Mouse (Mus musculus): Measurements from ENCODE around the gene Supt4a.

Supt4a gene

DNA sequence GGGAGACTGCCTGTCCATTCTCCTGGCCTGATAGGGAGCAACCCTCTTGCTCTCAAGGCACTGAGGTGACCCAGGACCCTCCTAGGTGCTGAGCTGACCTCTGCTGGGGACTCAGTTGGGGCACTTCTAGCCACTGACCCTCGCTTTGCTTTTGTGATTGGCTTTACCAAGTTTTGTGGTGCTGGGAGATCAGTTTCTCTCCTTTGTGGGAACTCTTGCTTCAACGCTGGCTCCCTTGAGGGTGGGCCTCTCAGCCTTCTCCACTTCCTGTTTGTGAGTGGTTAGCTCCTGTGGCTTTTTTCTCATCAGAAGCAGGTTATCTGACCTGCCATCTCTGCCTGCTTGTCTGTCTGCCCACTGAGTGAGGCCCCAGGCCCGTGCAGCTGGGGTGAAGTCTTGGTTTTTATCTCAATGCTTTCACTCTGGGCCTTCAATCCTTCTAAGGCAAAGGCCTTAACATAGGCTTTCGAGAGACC, 14.2 kb downstream of the Supt4a start:
- DNase-seq (ENCODE audit: low spot score) = no peak

DNA sequence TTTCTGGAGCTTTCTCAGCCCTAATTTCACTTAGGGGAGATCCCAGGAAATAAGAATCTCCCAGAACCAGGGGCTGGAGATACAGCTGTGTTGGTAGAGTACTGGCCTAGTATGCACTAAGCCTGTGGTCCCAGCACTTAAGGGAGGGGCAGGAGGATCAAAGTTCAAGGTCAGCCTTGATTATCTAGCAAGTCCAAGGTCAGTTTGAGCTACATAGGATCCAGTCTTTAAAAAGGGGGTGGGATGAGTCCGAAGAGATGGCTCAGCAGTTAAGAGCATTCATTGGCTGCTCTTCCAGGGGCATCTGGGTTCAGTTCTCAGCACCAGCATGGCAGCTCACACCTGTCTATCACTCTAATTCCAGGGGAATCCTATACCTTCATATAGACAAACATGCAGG, 15.0 kb downstream of the Supt4a start:
- no peak for DNase-seq (ENCODE audit: low spot score)

DNA sequence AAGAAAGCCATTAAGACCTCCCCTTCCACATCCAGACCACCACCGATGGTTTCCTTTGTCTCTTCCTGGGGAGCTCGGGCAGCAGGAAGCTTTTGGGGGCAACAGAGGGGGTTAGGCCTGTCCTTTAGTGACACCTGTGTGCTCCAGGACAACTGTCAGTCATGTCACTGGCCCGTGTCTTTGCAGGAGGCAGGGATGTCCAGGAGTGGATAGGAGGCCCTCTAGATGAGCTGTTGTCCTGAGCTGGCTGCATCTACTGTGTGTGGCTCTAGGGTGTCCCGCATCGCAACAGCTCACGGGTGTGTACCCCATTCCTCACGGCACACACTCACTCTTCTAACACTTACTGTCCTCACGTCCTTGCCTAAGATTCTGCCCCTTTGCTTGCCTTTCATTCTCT, 15.9 kb downstream of the Supt4a start:
- DNase-seq (ENCODE audit: low spot score) = no peak

- no peak for DNase-seq (ENCODE audit: low spot score)
Observed at GRCm38 (mm10) chr11:87753891-87754501, 16.6 kb downstream of the Supt4a start.

GRCm38 (mm10) chr11:87754603-87755002, 17.3 kb downstream of the Supt4a start:
- DNase-seq (ENCODE audit: low spot score) = no peak

GRCm38 (mm10) chr11:87755360-87756017, 18.1 kb downstream of the Supt4a start:
- DNase-seq (ENCODE audit: low spot score) = no peak

- no peak for DNase-seq (ENCODE audit: low spot score)
Observed at GRCm38 (mm10) chr11:87756251-87756820, 19.0 kb downstream of the Supt4a start.

GRCm38 (mm10) chr11:87757001-87757954, 19.9 kb downstream of the Supt4a start:
- DNase-seq (ENCODE audit: low spot score) = no peak

GRCm38 (mm10) chr11:87758161-87758911, 21.0 kb downstream of the Supt4a start:
- no peak for DNase-seq (ENCODE audit: low spot score)

- DNase-seq (ENCODE audit: low spot score) = no peak
Observed at GRCm38 (mm10) chr11:87758957-87759608, 21.7 kb downstream of the Supt4a start.

DNA sequence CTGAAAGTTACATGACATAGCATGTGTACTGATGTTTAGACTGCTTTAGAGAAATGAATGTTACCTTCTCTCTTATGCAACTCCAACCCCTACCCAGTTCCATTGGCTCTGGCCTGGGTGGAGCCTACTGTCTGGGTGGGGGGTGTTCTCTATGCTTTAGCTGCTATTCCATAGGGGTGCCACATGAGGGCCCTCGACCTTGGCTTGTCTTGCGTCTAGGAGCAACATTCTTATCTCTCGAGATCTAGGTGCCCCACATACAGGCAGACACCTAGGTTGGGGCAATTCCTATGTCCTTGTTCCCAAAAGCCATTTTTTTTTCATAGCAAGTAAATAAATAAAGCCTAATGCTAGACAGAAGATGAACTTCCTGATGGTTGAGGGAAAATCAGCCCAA, 22.3 kb downstream of the Supt4a start:
- DNase-seq (ENCODE audit: low spot score) = peak; percentile 53

GRCm38 (mm10) chr11:87760301-87761081, 23.1 kb downstream of the Supt4a start, which contains the start of gene Tspoap1:
Gene Tspoap1, plus strand, starts transcription at chr11:87760541.
- DNase-seq (ENCODE audit: low spot score) = peak; percentile 58

GRCm38 (mm10) chr11:87761181-87761721, 23.9 kb downstream of the Supt4a start:
- DNase-seq (ENCODE audit: low spot score) = no peak

DNA sequence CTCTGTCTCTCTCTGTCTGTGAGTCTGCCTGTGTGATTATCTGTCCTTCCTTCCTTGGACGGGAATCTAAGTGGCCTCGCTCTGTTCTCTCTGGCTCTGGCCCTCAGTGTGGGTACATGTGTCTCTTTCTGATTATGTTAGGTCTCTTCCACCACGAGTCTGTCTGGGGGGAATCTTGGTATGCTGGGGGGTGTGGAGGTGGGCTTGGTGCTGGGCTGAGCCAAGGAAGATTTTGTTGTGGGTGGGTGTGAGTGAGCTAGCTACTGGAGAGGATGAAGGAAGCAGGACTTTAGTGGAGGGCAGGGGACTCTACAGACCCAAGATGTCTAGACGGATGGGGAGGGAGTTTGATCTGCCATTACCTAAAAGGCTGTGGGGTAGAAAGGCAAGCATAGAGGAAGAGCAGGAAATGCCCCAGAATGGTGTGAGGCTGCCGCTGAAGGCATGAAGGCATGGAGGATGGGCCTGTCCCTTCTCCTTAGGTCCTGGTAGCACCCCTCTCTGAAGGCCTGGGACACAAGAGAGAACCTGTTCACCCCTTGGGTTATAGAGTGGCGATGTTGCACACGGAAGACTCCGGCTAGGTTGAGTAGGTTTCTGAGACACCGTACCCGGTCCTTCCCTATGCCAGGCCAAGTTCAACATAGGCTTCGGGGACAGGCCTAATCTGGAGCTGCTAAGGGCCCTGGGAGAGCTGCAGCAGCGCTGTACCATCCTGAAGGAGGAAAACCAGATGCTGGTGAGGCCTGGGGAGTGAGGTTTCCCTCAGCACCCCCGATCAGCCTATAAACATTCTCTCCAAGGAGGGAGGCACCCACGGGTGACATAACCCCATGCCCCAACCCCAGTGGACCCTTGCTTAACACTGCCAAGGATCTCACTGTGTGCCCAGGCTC, 24.7 kb downstream of the Supt4a start:
- no peak for DNase-seq (ENCODE audit: low spot score)

- DNase-seq (ENCODE audit: low spot score) = no peak
Observed at GRCm38 (mm10) chr11:87762702-87763385, 25.5 kb downstream of the Supt4a start.

DNA sequence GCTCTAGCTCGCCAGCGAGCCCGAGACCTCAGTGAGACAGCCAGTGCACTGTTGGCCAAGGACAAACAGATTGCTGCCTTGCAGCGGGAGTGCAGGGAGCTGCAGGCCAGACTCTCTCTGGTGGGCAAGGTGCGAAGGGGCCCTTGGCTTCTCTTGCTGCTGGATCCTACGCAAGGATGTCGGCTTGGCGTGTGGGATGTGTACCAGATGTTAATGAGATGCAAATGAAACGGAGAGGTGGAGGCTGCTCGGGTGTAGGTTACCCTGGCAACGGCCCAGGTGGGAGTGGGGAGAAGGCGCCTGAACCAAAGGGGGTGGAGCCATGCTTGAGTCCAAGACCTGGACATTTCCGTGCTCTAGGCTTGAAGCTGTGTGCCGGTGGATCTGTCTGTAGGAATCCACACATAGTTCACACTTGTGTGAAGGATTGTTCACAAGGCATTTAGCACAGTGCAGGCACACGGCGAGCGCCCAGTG, 26.2 kb downstream of the Supt4a start:
- DNase-seq (ENCODE audit: low spot score) = peak; percentile 60

DNA sequence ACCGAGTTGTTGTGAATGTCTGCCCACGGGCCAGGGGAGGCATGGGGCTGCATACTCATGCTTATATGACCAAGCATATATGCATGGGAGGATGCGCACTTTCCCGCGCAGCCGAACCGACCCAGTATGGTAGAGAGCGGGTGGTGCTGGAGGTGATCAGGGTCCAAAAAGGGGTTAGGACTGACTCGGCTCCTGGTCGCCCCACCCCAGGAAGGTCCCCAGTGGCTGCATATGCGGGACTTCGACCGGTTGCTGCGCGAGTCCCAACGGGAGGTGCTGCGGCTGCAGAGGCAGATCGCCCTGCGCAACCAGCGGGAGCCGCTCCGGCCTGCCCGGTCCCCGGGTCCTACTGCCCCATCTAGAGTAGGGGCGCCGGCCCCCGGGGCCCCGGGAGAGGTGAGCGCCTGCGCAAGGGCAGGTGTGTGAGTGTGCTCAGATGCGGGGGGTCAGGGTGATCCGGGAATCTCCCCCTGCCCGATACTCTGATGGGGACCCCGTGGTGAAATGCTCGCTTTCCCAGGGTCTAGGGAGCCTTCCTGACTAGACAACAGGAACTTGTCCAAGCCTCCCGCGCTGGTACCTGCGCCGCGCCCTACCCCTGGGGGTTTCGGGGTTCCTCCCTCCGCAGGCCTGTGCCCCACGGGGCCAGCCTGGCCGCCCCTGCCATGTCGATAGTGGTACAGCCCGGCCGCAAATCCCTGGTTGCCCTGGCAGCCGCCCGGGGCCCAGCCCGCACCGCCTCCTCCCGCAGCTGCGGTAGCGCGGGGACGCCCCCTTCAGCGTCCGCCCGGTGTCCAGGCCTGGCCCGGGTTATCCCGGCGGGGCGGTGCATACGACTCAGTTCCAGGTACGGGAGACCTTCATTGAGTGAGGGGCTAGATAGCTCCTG, 26.9 kb downstream of the Supt4a start:
- peak; percentile 75 for DNase-seq (ENCODE audit: low spot score)

Data from retina, embryonic 14.5 days (tissue).